Mouse (Mus musculus) lung, postnatal 4 days (tissue): ENCODE data around the gene Phc1.

Source experiments
- DNase-seq, 2 experiments: peaks; one replicate each; pipeline ENCODE4 v3.0.0; 2021

The Phc1 gene

DNA sequence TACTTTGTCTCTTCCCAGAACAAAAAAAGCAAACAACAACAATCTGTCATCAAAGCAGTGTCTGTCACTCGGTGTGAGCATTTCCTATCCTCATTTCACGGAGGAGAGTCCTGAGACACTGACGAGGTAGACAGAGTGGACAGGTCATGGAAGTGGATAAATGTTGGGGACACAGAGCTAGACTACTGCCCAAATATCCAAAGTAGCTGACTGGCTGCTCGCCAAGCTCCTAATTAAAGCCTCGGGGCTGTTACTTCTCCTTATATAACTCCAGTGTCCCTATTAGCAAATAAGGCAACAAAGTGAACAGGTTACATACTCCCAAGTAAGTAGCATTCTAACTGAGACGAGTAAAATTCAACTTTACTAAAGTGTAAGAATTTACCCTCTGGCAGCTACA is 2.8 kb downstream of the Phc1 start:
- no peak for DNase-seq

DNA sequence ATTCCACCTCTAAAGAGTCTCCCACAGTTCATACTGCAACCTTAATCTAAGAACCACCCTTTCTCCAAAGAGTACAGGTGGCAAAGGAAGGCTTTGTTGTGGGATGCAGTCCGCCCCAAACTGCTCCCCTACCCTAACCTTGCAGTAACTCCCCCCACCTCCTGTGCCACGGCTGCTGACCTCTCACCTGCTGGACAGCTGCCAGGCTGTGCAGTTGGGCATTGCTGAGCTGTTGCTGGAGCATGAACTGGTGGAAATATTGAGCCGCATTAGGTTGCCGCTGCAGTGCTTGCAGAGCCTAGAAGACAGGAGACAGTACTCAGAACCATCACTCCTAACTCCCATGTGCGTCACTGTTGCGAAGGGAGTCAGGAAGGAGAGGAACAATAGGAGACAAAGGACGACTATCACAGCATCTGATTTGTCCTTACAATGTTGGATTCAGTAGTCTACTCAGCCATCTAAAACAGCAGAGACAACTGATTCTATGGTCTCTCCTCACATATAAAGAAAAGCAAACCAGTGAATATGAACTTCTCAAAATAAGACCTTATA is 5.5 kb downstream of the Phc1 start:
- no peak for DNase-seq

DNA sequence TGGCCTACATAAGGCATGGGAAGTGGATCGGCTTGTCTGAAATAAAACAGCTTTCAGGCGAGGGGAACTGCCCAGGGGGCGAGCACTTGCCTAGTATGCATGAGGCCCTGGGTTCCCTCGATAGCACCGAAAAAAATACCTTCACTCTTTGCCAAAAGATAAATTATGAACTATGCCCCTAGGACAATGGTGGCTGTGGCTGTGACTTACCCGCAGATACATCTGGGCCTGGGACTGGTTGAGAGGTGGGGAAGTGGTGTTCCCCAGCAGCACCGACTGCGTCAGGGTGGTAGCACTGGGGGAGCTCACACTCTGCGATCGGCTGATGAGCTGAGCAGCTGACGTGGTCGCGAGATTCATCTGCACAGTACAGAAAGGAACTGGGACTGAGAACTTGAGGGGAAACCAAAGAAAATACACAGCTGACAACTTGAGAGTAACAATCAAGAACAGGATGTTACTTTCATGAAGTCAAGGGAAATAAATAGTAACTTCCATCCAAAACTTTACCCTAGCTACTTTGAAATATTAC is 7.2 kb downstream of the Phc1 start:
- no peak for DNase-seq

DNA sequence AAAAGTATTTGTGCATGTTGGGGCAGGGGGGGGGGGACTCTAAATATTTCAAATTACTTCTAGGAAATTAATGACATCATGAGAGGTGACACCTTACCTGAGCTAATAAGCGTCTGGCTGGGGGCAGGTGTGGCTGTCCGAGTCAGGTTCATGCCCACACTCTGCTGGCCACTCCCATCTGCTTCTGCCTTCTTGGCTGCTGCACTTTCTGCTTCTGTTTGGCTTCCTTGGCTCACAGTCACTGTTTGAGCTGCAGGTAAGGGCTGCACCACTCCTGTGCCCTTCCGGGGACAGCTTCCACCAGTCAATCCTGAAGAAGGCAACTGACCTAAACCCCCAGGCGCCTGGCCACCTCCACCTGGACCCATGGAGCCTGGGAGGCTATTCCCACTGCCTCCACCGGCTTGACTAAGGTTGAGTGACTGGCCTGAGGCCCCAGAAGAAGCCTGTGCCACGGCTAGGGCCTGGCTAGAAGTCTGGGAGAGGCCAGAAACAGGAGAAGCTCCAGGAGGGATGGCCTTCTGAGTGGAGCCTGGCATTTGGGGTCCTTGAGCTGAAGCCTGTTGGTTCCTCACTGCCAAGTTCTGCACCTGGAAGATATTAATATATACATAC is 14.9 kb downstream of the Phc1 start:
- no peak for DNase-seq

DNA sequence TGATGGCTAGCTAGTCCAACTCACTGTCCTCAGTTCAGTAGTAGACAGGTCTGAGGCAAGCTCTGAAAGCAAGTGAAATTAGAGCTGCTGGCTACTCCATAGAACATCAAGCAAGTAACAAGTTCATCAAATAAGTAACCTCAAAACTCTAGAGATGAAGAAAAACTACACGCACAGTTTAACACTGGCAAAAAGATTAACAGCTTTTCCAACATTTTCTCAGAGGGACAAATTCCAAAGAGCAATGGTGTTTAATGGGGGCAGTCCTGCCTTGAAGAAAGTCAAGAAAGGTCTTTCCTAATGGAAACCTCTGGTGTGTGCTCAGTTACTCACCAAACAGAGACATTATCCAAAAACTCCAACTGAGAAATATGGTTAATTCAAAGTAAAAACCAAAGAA is 21.6 kb downstream of the Phc1 start:
- DNase-seq = no peak

DNA sequence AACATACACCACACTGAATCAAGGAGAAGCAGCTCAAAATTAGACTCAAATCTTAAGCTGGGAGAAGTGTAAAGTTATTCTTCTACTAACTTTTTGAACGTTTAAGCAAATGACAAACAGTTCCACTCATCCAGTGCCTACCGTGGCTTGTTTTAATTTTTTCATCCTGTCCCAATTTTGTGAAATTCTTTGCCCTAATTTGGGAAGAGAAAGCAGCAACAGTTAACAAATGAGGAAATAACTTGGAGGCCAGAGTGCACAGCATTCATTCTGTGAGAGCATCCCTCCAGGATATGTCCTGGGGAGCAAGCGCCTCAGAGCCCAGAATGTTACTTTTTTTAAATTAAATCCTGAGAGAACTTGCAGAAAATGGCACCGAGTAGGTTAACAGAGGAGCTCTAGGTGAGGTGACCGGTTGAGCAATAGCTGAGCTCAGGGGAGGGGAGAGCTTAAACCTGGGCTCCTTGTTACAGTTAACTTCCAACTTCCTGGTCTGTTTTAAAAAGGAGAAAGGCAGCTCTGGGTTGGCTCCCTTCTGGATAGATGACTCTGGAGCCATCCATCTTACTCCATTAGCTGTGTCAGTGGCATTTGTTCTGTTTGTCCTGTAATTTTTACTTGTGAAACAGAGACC is 30.1 kb downstream of the Phc1 start:
- no peak for DNase-seq

DNA sequence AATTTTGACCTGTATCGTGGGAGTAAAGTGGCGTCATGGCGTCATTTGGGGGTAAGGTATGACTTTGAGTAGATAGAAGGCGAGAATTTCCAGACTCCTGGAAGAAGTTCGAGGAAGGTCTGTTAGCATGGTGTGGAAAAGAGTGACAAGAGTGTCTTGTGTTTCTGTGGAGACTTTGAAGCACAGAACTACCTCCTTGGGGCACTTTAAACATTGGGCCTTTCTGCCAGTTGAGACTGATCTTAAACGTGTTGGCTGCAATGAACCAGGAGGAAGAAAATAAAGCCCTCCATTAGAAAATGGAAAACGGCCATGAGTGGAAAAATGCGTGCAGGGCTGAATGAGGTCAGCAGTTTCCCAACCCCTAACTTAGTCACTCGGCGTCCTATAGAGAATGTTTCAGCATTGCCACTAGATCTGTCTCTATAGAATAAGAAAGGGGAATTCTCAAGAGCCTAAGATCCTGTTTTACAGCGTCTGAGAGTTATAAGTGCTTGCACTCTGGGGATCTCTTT is 30.9 kb downstream of the Phc1 start:
- DNase-seq = no peak

DNA sequence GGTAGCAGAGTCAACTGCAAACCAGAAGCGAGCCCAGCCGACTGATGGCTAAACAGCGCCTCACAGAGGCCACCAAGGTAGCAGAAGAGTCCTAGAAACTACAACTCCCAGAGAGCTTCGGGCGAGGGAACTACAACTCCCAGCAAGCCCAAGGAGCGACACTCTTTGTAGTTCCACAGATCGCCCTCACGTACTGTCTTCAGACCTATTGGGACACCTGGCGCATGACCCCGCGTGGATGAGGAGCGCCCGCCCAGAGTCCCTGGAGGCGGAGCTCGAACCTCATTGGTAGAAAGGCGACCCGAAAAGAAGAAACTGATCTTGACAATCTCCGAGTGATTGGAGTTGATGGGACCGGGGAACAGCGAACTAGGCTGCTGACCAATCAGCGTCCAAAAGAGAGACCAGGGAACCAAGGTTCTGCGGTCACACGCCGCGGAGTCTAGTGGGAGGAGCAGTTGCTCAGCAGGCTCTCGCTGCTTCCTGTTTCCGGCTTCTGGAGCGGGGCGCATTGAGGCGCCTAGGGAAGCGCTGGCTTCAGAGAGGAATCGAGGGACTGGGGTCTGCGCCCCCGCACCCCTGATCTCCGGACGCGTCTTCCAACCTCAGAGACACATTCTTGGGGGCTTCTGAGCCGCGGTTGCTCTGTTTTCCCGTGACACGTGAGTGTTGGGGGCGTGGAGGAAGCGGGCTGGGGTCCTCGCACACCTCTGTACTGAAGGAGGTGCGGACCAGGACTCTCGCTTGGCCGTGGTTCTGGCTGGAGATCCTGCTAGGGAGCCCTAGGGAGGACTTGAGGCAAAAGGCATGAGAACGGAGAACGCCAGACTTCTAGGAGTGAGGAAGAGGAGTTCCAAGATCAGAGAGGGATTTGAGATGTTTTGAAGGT is 31.6 kb downstream of the Phc1 start, which contains the start of gene M6pr:
Gene M6pr (plus strand): TSS at position 216 of the 889 bp plus-strand sequence.
- peak; percentile 95 to 99 for DNase-seq

DNA sequence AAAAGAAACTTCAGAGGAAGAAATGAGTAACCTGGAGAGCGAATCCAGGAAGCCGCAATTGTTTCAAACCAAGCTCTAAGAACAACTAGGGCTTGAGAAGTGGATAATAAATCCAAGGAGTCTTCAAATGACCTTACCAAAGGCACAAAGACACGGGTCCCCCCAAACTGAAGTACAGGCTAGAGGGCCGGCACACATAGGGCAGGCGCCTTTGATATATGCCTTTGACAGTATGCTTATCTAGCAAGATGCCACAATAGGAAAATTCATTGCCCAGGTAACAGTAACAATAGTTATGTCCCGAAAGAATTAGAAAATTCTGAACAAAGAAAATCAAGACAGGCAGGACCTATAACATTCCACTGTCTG is 32.2 kb downstream of the Phc1 start:
- no peak for DNase-seq

DNA sequence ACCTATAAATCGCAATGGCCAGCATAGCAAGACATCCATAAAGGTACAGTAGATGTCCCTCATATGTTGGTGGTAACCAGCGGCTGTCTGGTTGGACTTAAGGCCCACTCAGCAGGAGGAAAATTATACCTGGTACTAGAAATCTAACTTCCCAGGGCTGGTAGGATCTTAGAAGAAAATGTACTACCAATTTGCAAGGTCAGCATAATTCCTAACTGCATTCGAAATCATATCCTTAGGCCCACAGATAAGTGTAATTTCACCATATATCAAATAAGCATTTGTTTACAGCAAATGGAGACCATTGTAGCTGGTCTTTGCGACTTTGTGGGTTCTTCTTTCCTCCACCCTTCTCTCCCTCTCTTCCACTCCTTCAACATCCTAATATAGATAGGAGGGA is 33.7 kb downstream of the Phc1 start:
- DNase-seq = no peak

DNA sequence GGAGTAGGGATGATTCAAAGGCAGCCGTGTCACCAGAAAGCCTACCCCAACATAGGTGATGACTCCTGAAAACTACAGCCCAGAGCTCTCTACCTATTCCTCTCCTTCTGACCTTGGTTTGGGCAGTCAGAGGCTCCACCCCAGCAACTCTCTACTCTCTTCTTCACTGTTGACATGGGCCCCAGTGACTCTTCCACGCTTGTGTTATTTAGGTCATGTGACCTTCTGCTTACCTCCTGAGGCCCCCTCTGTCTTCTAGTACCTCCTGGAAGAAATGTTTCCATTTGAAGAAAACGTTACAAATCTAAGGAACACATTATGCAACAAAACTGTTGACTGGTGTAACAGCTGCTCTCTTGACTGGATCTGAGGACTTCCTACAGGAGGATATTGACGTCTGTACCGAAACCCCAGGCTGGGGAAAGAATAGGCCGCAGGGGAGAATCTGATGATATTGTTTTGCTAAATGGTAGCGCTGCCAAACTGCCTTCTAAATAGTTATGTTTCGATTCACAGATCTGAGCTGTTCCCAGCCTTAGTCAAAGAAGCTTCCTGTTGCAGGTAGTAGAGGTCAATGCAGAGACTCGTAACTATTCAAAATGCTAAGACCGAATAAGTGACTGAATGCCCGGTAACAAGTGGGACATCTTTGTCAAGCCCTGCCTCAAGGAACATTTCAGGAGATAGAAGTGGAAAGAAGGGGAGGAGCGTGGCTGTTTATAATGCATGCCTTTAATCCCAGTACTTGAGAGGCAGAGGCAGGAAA is 35.4 kb downstream of the Phc1 start:
- no peak for DNase-seq

DNA sequence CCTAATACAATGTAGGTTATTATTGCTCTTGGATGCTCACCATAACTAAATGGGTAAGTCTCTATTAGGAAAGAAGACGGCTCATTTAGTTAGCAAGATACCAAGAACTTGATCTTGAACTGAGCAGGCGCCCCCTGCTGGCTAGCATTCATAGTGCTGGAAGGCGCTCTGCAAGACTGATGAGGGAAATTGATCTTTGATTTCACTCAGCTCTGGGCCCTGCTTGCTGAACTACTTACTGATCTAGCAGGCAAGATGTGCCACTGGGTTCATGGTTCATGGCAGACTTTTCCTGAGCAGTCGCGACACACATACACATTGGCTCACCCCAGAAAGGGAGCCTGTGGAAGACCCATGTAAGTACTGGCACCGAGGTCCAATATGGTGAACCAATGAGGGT is 36.0 kb downstream of the Phc1 start:
- DNase-seq = peak; percentile 63 to 78

DNA sequence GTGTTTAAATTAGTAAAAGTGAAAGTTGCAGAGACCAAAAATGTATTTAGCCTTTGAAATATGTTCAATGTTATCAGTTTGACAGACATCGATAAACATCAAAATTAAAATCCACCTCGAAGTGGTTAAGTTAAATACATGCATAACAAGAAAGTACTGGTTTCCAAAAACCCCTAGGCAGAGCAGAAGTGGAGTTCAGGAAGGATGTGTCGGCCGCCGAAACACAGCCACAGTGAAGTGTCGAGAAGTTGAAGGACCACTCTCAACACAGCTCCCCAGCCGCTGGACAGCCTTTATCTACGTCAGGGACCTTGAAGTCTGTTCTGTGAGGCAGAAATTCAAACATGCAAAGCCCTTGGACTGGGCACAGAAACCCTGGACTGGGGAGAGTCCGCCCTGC is 36.8 kb downstream of the Phc1 start:
- DNase-seq = no peak

DNA sequence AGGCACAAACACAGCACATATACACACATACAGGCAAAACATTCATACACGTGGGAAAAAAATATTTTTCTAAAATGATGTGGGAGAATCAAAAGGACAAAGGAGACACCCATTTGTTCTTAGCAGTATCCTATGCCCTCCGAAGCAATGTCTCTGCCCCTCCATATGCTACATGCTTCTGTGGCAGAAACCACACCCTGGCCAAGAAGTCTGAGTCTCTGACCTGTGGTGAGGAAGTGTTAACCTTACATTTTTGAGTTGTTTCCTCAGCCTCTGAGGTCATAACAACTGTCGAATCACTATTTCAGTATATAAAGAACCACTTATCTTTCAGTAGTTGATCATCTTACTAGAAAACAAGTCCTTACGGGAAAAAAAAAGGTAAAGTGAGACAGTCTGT is 37.7 kb downstream of the Phc1 start:
- no peak for DNase-seq

DNA sequence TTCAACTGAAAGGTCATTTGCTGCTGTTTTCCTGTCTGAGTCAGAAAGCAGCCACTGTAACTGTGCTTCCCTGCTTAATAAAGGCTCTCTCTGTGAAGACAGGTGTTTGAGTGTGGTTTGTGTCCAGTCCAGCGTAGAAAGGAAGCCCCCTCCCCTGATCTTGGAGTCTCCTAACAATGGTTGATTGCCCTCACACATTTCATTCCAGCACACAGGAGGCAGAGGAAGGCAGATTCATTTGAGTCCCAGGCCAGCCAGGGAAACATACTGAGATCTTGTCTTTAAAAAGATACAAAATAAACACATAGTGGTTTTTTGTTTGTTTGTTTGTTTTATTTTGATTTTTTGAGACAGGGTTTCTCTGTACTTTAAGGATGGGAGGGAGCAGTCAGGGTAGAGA is 38.2 kb downstream of the Phc1 start:
- no peak for DNase-seq

DNA sequence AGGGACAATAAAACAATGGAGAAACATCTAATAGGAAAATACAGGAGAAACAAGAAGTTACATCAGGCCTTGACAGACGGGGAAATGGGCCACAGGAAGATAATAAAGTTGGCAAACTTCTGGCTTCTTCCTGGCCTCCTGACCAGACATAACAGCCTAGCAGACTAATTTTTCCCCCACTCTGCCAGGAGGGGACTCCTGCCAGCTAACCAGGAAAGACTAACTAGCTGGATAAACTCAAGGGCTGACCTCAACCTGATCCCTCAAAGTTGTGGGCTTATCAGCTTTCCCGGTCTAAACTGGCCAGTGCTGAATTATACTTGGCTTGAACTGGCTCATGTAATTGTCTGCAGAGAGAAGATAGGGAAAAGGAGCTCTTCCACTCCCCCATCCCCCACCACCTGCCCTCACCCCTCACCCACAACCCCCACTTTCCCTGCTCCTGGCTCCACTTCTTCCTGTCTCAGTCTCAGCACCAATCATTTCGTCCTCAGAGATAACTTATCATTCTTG is 40.7 kb downstream of the Phc1 start:
- no peak for DNase-seq

DNA sequence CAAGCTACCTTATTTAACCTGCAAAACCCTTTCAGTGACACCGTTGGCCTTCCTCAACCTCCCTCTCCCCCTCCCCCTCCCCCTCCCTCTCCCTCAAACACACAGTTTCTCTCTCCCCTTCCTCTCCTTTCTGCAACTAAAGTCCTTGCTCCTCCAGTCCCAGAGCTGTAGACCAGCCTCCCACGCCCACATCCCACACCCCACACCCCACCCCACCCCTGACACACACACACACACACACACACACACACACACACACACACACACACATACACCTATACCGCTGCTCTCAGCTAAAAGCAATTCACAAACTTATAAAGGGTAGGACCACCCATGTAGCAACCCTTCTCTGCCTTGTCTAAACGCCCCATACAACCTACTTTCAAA is 42.1 kb downstream of the Phc1 start:
- no peak for DNase-seq

DNA sequence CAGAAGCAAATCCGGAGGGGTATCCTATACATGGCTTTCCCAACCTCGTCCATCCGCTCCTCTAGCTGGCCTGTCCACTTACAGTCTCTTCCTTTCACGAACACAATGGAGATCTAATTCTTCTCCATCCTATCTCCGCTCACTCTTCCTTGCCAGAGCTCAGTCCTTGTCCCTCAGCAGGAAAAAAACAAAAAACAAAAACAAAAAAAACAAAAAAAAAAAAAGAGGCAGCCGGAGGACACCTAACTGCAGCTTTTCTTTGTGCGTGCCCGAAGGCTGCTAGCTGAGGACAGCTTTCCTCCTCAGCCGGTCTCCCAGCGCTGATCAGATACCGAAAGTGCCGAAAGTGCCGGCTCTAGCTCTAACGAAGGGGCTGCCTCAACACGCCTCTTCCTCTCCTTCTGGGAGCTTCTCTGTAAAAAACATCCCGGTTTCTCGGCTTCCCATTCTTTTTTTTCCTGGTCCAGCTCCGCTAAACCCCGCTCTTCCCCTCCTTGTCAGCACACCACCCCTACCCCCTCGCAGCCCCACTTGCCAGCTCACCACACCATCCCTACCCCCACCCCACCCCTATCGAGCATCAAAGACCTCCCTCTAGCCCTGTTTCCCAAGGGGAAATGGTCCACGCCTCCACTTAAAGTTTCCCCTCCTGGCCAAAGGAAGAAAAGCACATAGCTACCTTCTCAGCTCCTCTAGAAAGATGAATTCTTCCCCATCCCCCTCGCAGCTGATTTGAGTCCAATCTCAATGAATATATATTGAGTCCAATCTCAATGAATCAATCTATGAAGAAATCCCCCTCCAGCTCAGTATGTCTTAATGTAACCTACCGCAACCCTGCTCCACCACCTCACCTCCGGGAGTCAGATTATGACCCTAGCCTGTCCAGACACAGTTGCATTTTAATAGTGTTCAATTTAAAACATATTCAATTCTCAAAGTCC is 42.8 kb downstream of the Phc1 start:
- peak in 1 of 2 experiments; percentile 10 for DNase-seq

DNA sequence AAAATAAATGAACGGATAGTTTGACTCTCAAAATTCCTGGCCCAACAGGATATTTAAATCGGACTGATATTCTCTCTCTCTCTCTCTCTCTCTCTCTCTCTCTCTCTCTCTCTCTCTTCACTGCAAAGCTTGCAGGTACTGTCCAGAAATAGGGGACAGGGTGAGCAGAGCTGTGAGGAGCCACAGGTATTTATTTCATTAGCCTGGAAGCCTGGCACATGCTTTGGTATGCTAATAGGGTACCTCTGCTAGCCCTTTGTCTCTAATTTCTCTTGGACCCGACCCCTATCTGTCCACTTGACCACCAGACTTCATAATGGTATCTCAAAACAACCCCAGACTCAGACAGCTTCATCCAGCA is 43.5 kb downstream of the Phc1 start:
- no peak for DNase-seq

DNA sequence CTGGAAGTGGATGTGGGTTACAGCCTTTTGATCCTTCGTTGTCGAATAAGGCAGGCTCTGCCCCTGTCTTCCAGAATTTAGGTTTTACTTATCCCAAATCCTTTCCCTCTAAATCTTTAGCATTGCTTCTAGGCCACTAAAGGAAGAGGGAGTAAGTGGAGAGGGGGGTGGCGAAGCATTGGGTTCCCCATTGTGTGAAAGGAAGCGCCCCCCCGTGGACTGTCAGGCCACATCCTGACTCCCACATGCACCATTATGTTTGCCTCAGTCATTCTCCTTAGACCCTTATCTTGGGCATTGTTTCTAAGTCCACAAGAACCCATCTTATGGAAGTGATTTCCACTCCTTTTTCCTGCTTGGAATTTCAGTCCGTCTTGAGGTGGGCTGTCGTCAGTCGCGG is 45.1 kb downstream of the Phc1 start:
- DNase-seq = no peak

DNA sequence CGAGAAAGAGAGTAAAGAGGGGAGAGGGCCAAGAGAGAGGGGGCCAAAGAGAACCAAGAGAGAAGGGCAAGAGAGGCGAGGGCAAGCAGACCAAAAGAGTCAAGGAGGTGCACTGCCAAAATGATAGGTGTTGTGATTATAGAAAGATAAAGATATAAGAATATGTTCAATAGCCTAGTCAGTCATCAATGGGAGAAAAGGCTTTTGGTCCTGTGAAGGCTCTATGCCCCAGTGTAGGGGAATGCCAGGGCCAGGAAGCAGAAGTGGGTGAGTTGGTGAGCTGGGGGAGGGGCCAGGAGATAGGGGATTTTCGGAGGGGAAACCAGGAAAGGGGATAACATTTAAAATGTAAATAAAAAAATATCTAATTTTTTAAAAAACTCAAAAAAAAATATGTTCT is 46.1 kb downstream of the Phc1 start:
- no peak for DNase-seq
